Mouse (Mus musculus): ENCODE data around the gene Gm2016. TPM values are rescaled to one million over a fixed set of nuclear protein-coding genes. Genes with fewer than 3 reads are reported as not detected.

Gene Gm2016
- polyA plus RNA-seq, 1 experiment from 2014 or later, result not detected

Other genes with a start within 250 kb of the Gm2016 start
- gene Gm16381, start 229.5 kb upstream of the Gm2016 start, polyA plus RNA-seq (2015; fragmentation: Nextera tagmentation; extraction: Ambion mirVana), result not detected in 2 replicates
- not detected in 2 replicates for gene Gm21319, start 98.3 kb upstream of the Gm2016 start, polyA plus RNA-seq (2015; fragmentation: Nextera tagmentation; extraction: Ambion mirVana)
- gene Gm21936, start 78.6 kb upstream of the Gm2016 start, polyA plus RNA-seq (2015; fragmentation: Nextera tagmentation; extraction: Ambion mirVana), result not detected in 2 replicates
- gene BB287469, start 57.5 kb upstream of the Gm2016 start, polyA plus RNA-seq (2015; fragmentation: Nextera tagmentation; extraction: Ambion mirVana), result not detected in 2 replicates
- not detected in 2 replicates for gene Gm2001, start 31.7 kb upstream of the Gm2016 start, polyA plus RNA-seq (2015; fragmentation: Nextera tagmentation; extraction: Ambion mirVana)
- not detected in 2 replicates for gene Gm2022, start 21.3 kb downstream of the Gm2016 start, polyA plus RNA-seq (2015; fragmentation: Nextera tagmentation; extraction: Ambion mirVana)
- gene Gm2035, start 45.8 kb downstream of the Gm2016 start, polyA plus RNA-seq (2015; fragmentation: Nextera tagmentation; extraction: Ambion mirVana), result not detected in 2 replicates
- gene Gm2042, start 80.0 kb downstream of the Gm2016 start, polyA plus RNA-seq (2015; fragmentation: Nextera tagmentation; extraction: Ambion mirVana), result not detected in 2 replicates
- gene Gm2075, start 137.8 kb downstream of the Gm2016 start, polyA plus RNA-seq (2015; fragmentation: Nextera tagmentation; extraction: Ambion mirVana), result not detected in 2 replicates
- gene Gm6803, start 144.7 kb downstream of the Gm2016 start, polyA plus RNA-seq (2015; fragmentation: Nextera tagmentation; extraction: Ambion mirVana), result not detected in 2 replicates
- gene Gm2056, start 152.9 kb downstream of the Gm2016 start, polyA plus RNA-seq (2015; fragmentation: Nextera tagmentation; extraction: Ambion mirVana), result not detected in 2 replicates
- gene Gm16368, start 209.6 kb downstream of the Gm2016 start, polyA plus RNA-seq (2015; fragmentation: Nextera tagmentation; extraction: Ambion mirVana), result not detected in 2 replicates

Data from hindbrain, embryonic 16.5 days (tissue).